Mouse (Mus musculus) layer of hippocampus, postnatal 14 days (tissue): ENCODE results near the gene Tgm2. TPM values are rescaled to one million over a fixed set of nuclear protein-coding genes. Genes with fewer than 3 reads are reported as not detected.

ENCODE experiments used
- DNase-seq, 2 experiments: peaks; one replicate each; pipeline ENCODE4 v3.0.0; 2021 to 2022; ENCODE audit warnings: low spot score in 2 of 2, mixed read lengths in 1 of 2
- total RNA-seq, 2 experiments: library from RNA; stranded (reverse); gene quantifications; 2 replicates each; pipeline ENCODE4 v1.2.3; 2021

Gene Tgm2
- total RNA-seq, 2 experiments from 2014 or later = 5.8 to 6.0 TPM

GRCm38 (mm10) chr2:158167496-158168205 lies 21.4 kb upstream of the Tgm2 start:
- no peak for DNase-seq

- DNase-seq = no peak
These were observed 20.4 kb upstream of the Tgm2 start for GRCm38 (mm10) chr2:158166628-158167027.

- no peak for DNase-seq
These were observed 19.5 kb upstream of the Tgm2 start for GRCm38 (mm10) chr2:158165776-158166175.

DNA sequence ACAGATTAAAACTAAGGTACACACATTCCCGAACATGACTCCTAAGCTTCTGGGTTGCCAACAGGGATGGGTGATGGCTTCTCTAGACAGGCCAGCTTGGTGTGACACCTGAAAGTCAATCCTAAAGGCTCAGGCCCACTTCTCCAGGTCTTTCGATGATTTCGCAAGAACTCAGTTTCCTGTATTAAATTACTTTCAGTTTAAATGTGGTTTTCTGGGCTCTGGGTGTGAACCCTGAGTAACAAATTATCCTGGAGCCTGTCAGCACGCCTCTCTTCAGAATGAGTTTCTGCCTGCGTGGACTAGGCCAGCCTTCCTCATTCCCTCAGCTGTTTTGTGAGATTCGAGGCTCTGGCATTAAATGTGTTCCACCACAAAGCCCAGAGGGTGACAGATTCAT lies 16.8 kb upstream of the Tgm2 start:
- no peak for DNase-seq

DNA sequence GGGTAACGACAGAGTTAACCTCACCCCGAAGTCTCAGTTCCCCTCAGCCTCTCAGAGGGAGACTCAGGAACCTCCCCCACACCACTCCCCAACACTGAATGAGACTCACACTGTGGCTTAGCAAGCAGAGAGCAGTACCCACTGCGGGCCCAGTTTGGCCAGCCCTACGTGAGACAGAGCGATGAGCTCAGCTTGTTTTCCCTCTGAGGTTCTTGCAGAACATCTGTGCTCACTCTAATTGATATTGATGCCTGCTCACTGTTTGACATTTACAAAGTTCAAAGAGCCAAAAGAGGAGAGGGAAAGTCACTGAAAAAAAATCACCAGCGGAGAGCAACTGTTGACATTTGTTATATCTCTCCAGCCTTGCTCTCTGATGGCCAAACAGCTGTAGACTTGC lies 15.5 kb upstream of the Tgm2 start:
- no peak for DNase-seq

GRCm38 (mm10) chr2:158159376-158160235 lies 13.4 kb upstream of the Tgm2 start:
- DNase-seq = no peak

- no peak for DNase-seq
These were observed 11.4 kb upstream of the Tgm2 start for GRCm38 (mm10) chr2:158157654-158158053.

DNA sequence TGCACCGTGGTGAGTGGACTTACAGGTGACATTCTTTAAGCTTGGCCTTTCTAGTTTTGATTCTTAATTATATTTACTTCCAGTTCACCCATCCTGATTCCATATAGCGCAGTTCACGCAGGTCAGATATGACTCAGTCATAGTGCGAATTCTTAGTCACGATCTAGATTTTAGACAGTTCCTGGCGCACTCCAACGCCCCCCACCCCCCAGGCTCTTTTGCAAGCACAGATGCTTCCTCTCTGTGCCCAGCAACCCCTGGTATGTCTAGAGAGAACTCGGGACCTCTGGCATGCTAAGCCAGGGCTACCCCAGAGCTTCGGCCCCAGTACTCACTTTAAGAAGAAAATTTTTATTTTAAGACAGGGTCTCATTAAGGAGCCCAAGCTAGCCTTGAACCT lies 10.3 kb upstream of the Tgm2 start:
- DNase-seq = no peak

DNA sequence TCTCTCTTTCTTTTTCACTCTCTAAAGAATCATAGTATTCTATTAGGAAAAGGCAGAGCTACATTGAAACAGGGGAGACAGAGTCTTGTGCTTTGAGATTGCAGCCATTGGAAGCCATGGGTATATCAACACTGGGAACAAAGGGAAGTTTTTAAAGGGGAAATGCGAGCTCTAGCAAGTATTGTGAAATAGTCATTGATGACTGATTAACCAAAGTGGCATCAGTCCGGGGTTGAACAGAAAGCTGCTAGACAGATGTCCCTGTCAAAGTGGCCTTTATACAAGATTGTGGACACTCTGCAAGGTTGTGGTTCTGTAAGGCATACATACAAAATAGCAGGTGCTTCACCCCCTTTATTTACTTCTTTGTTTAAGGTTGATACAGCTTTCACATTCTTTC lies 9.4 kb upstream of the Tgm2 start:
- DNase-seq = no peak

- no peak for DNase-seq
These were observed 8.9 kb upstream of the Tgm2 start for GRCm38 (mm10) chr2:158155101-158155500.

- DNase-seq = no peak
These were observed 8.4 kb upstream of the Tgm2 start for GRCm38 (mm10) chr2:158154641-158155040.

- DNase-seq = no peak
These were observed 7.6 kb upstream of the Tgm2 start for GRCm38 (mm10) chr2:158153728-158154343.

GRCm38 (mm10) chr2:158152685-158153309 lies 6.6 kb upstream of the Tgm2 start:
- DNase-seq = no peak

- DNase-seq = no peak
These were observed 4.8 kb upstream of the Tgm2 start for GRCm38 (mm10) chr2:158151077-158151476.

- DNase-seq = no peak
These were observed 735 bp upstream of the Tgm2 start for GRCm38 (mm10) chr2:158146971-158147370.

GRCm38 (mm10) chr2:158145528-158146065 lies 639 bp downstream of the Tgm2 start:
- no peak for DNase-seq

- no peak for DNase-seq
These were observed 1.3 kb downstream of the Tgm2 start for GRCm38 (mm10) chr2:158144750-158145527.

- DNase-seq = no peak
These were observed 2.0 kb downstream of the Tgm2 start for GRCm38 (mm10) chr2:158144263-158144662.

DNA sequence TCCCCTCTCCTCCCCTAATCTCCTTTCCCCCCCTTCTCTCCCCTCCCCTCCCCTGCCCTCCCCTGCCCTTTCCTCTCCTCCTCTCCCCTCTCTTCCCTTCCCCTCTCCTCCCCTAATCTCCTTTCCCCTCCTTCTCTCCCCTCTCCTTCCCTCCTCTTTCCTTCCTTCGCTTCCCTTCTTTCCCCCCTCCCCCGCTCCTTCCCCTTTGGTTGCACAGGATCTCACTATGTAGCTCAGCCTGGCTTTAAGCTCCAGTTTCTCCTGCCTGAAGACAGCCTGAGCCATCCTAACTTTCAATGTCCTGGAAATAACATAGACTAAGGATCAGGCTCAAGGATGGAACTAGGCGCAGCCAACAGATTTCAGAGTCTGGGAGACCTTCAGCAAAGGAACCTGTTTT lies 2.4 kb downstream of the Tgm2 start:
- no peak for DNase-seq

- DNase-seq = no peak
These were observed 3.3 kb downstream of the Tgm2 start for GRCm38 (mm10) chr2:158142981-158143380.
